Mouse (Mus musculus): ENCODE results near the gene Gdpd5. TPM values are rescaled to one million over a fixed set of nuclear protein-coding genes. Genes with fewer than 3 reads are reported as not detected.

Gene Gdpd5
- total RNA-seq, 2 experiments from 2014 or later = 54.4 to 63.0 TPM

- no peak for DNase-seq
- intact Hi-C loops (cut with DNase I) = no loop called here
Measured at GRCm38 (mm10) chr7:99434672-99435250, 53.5 kb downstream of the Gdpd5 start.

- intact Hi-C loops (cut with DNase I) = no loop called here
- DNase-seq = no peak
Measured at GRCm38 (mm10) chr7:99436530-99436929, 55.3 kb downstream of the Gdpd5 start.

- intact Hi-C loops (cut with DNase I) = no loop called here
- DNase-seq = no peak
Measured at GRCm38 (mm10) chr7:99438881-99439280, 57.7 kb downstream of the Gdpd5 start.

- DNase-seq = no peak
- intact Hi-C loops (cut with DNase I) = no loop called here
Measured at GRCm38 (mm10) chr7:99441534-99442072, 60.4 kb downstream of the Gdpd5 start.

- intact Hi-C loops (cut with DNase I) = no loop called here
- no peak for DNase-seq
Measured at GRCm38 (mm10) chr7:99443164-99443563, 62.0 kb downstream of the Gdpd5 start.

- intact Hi-C loops (cut with DNase I) = no loop called here
- DNase-seq = no peak
Measured at GRCm38 (mm10) chr7:99444012-99444411, 62.8 kb downstream of the Gdpd5 start.

- intact Hi-C loops (cut with DNase I) = no loop called here
- DNase-seq = no peak
Measured at GRCm38 (mm10) chr7:99445833-99446232, 64.6 kb downstream of the Gdpd5 start.

- intact Hi-C loops (cut with DNase I) = no loop called here
- peak; percentile 48 for DNase-seq
Measured at GRCm38 (mm10) chr7:99447323-99447722, 66.1 kb downstream of the Gdpd5 start.

GRCm38 (mm10) chr7:99448619-99449018 lies 67.4 kb downstream of the Gdpd5 start:
- no peak for DNase-seq

GRCm38 (mm10) chr7:99449063-99449462 lies 67.8 kb downstream of the Gdpd5 start:
- no peak for DNase-seq
- intact Hi-C loops (cut with DNase I) = no loop called here

More at GRCm38 (mm10) chr7:99448619-99449018, 67.4 kb downstream of the Gdpd5 start:
- intact Hi-C loops (cut with DNase I) = no loop called here

GRCm38 (mm10) chr7:99449751-99450150 lies 68.5 kb downstream of the Gdpd5 start:
- intact Hi-C loops (cut with DNase I) = no loop called here
- DNase-seq = peak; percentile 66

GRCm38 (mm10) chr7:99450703-99451102 lies 69.5 kb downstream of the Gdpd5 start:
- intact Hi-C loops (cut with DNase I) = loop anchor here (1.0 kb wide), 1 partner anchor 75 kb away; no protein-coding TSS in a partner anchor
- peak; percentile 66 for DNase-seq

GRCm38 (mm10) chr7:99452859-99453258 lies 71.6 kb downstream of the Gdpd5 start:
- no peak for DNase-seq
- intact Hi-C loops (cut with DNase I) = no loop called here

- no peak for DNase-seq
- intact Hi-C loops (cut with DNase I) = no loop called here
Measured at GRCm38 (mm10) chr7:99454044-99454443, 72.8 kb downstream of the Gdpd5 start.

GRCm38 (mm10) chr7:99458849-99459248 lies 77.6 kb downstream of the Gdpd5 start:
- DNase-seq = no peak
- intact Hi-C loops (cut with DNase I) = no loop called here

GRCm38 (mm10) chr7:99459888-99460652 lies 78.9 kb downstream of the Gdpd5 start:
- no peak for DNase-seq
- intact Hi-C loops (cut with DNase I) = no loop called here

- intact Hi-C loops (cut with DNase I) = no loop called here
- DNase-seq = no peak
Measured at GRCm38 (mm10) chr7:99463120-99463519, 81.9 kb downstream of the Gdpd5 start.

GRCm38 (mm10) chr7:99465811-99466210 lies 84.6 kb downstream of the Gdpd5 start, which contains the start of gene Klhl35:
Gene Klhl35, plus strand, starts transcription at chr7:99466004.
- intact Hi-C loops (cut with DNase I) = no loop called here
- DNase-seq = peak; percentile 79

GRCm38 (mm10) chr7:99467916-99468282 lies 86.7 kb downstream of the Gdpd5 start:
- peak; percentile 66 for DNase-seq
- intact Hi-C loops (cut with DNase I) = no loop called here

- DNase-seq = peak; percentile 82
- intact Hi-C loops (cut with DNase I) = no loop called here
Measured at GRCm38 (mm10) chr7:99468283-99469132, 87.3 kb downstream of the Gdpd5 start.

Data from left cerebral cortex, postnatal 4 days (tissue).